Mouse (Mus musculus): ENCODE measurements around the gene Igfbp5. TPM values are rescaled to one million over a fixed set of nuclear protein-coding genes. Genes with fewer than 3 reads are reported as not detected.

Gene Igfbp5
- total RNA-seq, 2 experiments from 2014 or later, result 2.3 to 2.5 TPM

DNA sequence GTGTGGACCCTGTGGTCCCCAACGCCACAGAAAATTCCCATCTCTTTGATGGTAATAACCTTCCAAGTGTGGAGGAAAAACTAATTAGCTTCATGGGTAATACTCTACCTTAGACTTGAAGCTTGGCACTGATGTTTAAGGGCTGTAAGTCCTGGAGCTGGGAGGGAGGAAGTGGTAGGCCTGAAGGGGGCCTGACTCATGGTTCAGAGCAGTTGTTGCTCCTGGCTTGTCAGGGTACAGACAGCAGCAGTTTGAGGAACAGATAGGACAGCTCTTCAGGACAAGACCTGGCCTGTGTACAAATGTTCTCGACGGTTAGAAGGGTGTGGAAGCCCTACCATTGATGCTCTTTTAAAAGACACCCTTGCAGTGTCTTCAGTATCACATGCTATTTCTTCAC is 59.1 kb downstream of the Igfbp5 start:
- ATAC-seq (replicated peaks; ENCODE audit: low FRiP score, poor library complexity, severe bottlenecking), result no peak

DNA sequence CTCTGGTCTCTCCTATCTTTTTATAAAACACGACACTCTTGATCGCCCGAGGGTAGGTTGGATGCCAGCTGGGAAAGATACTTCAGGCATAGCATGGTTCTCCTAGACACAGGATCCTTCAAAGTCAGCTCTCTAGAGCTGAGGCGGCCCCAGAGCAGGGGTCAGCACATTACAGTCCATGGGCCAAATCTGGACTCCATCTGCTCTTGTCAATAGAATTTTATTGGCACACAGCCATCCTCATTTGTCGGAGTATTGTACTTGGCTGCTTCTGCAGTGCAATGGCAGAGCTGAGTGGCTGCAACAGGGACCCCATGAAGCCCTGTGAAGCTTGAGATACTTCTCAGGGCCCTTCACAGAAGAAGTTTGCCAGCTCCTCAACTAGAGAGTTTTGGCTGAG is 59.5 kb downstream of the Igfbp5 start:
- no peak for ATAC-seq (replicated peaks; ENCODE audit: low FRiP score, poor library complexity, severe bottlenecking)

DNA sequence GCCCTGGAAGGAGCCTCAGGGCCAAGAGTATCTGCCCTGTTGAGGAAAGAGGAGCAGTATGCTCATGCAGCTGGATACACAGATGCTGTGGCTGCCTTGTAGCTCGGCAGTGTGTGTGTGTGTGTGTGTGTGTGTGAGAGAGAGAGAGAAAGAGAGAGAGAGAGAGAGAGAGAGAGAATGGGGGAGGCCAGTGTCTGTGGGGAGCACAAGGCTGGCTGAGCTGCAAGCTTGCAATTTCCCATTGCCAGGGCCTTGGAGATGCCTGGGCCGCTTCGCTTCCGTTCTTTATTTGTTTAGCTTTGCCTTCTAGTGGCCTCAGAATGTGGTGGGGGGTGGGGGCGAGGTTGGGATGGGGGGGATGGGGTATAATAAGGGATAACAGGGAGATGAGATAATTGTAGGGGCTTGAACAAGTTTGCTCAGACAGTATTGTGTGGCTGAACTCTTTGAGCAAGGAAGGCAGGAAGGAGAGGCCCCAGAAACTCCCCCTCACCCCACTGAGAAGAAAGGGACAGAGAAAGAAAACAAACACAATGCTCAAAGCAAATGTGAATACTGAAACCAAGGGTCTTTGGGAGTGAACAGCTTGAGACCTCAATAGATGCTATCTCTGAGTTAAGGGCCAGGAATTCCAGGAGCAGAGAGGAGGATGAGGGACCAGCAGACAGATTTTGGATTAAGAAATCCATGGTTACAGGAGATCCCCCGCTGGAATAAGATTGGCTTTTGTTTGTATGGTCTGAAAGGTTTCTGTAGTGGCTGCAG is 60.9 kb downstream of the Igfbp5 start:
- no peak for ATAC-seq (replicated peaks; ENCODE audit: low FRiP score, poor library complexity, severe bottlenecking)

DNA sequence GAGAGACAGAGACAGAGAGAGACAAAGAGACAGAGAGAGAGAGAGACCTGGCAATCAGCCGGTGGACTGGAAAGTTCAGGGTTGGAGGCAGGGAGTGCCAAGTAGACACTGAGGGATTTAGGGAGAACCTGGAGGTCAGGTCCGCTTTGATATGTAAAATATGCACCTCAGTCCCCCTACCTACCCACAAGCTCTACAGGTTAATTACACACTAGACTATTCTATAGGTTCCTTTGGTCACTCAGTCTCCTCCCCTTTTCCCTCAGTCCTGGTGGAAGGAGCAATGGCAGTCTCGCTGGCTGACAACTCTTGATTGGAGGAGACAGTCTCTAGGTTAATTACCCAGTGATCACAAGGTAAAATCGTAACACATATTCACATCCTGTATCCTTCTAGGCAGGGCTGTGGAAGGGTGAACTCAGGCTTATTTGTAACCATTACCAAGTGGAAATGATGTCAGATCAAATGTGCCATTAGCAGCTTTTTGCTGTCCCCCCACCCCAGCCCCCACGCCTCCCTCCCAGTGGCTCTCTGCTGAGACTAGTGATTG is 61.5 kb downstream of the Igfbp5 start:
- ATAC-seq (replicated peaks; ENCODE audit: low FRiP score, poor library complexity, severe bottlenecking), result no peak

DNA sequence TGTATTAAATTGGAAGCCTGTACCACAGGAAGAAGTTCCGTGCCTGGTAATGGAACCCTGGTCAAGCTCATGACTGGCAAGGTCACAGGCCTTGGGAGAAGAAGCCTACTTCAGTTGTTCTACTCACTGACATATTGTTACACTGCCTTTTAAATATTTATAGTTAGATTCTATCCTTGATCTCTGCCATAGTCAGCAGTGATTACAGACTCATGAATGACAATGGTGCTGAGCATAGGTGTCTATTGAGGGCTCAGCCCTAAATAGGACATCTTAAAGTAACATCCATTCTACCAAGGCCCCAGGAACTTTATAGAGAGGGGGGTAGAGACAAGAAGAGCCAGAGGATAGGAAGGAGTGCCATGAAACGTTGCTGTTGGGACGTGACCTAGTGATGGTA is 63.6 kb downstream of the Igfbp5 start:
- no peak for ATAC-seq (replicated peaks; ENCODE audit: low FRiP score, poor library complexity, severe bottlenecking)

DNA sequence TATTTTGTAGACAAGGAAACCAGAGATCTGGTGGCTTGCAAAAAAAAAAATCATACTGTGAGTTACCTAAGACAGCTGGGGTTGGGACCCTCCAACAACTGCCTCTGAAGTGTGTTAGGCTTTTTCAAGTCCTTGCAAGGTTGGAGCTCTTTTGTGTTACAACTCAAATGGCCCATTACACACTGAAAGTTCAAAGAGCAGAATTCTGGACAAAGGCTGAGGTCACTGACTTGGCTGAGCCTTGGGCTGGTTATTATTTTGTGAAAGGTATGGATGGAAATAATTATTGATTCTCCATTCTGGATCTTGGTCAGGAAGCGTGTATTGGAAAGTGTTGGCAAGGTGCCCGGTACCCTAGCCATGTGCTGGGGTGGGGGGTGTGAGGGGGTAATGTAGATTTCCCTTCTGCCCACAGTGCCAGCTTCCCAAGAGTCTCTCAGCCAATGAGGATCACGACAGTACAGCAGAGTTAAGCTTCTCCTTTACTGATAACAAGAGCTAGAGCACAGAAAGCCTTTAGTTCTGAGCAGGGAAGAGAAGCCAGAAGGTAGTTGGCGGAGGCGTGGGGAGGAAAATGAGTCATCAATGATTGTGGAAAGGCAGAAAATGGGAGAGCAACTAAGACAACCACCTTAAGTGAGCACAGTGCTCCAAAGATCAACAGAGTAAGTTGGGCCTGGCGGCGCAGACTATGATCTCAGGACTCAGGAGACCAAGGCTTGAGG is 64.6 kb downstream of the Igfbp5 start:
- no peak for ATAC-seq (replicated peaks; ENCODE audit: low FRiP score, poor library complexity, severe bottlenecking)

DNA sequence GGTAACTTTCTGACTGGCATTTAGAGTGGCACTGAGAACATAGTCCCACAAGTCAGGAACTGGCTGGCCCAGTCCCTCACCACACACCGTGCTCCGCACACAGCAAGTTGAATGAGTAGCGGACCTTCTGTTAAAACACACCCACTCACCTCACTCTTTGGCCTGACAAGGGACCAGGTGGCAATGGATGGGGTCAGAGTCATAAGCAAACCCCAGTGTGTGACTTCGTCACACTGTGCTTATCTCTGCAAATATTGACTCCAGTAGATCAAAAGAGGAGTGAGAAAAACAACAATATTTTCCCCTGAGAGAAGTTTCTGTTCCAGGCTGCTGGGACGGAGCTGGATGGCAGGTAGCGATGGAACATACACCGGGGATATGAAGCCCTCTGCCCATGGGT is 65.4 kb downstream of the Igfbp5 start:
- no peak for ATAC-seq (replicated peaks; ENCODE audit: low FRiP score, poor library complexity, severe bottlenecking)

Other genes with a start within 250 kb of the Igfbp5 start
- gene Ankar, start 174.3 kb downstream of the Igfbp5 start, total RNA-seq (2015; ENCODE audit: low replicate concordance), result not detected in 2 replicates
- gene Ankar, start 174.3 kb downstream of the Igfbp5 start, total RNA-seq (2017; ENCODE audit: low replicate concordance), result not detected in 2 replicates
- gene Rpl37a, start 163.6 kb downstream of the Igfbp5 start, total RNA-seq (2015; ENCODE audit: low replicate concordance), result 282 and 366 TPM in 2 replicates
- gene Rpl37a, start 163.6 kb downstream of the Igfbp5 start, total RNA-seq (2017; ENCODE audit: low replicate concordance), result 68.3 and 163 TPM in 2 replicates
- not detected in 2 replicates for gene Igfbp2, start 50.4 kb downstream of the Igfbp5 start, total RNA-seq (2015; ENCODE audit: low replicate concordance)
- not detected in 2 replicates for gene Igfbp2, start 50.4 kb downstream of the Igfbp5 start, total RNA-seq (2017; ENCODE audit: low replicate concordance)
- not detected in 2 replicates for gene Tnp1, start 141.0 kb upstream of the Igfbp5 start, total RNA-seq (2015; ENCODE audit: low replicate concordance)
- gene Tnp1, start 141.0 kb upstream of the Igfbp5 start, total RNA-seq (2017; ENCODE audit: low replicate concordance), result not detected in 2 replicates

All from erythroblast, adult 5-6 weeks (primary cell).